Mouse (Mus musculus): Measurements from ENCODE around the gene Riox2. TPM values are rescaled to one million over a fixed set of nuclear protein-coding genes. Genes with fewer than 3 reads are reported as not detected.
"Not testable (repeated sequence)": the region's sequence is repeated elsewhere in the genome, so short reads cannot be mapped to it uniquely, and the experiment has no call there.

Riox2 gene
- 10 to 100 TPM; 12.7 to 15.9 TPM for total RNA-seq (2021)
- long read RNA-seq, experiment 1, transcript Riox2-201 (10 exons, 2,159 nt): major isoform, 5 of 12 reads
- long read RNA-seq, experiment 1, partial matches to known transcripts: 4 of 12 reads
- long read RNA-seq, experiment 1, other reads (novel, unspliced or antisense): 3 of 12 reads
- long read RNA-seq, experiment 2, transcript Riox2-201 (10 exons, 2,159 nt): major isoform, 8 of 11 reads
- long read RNA-seq, experiment 2, partial matches to known transcripts: 1 of 11 reads
- long read RNA-seq, experiment 2, other reads (novel, unspliced or antisense): 2 of 11 reads

DNA sequence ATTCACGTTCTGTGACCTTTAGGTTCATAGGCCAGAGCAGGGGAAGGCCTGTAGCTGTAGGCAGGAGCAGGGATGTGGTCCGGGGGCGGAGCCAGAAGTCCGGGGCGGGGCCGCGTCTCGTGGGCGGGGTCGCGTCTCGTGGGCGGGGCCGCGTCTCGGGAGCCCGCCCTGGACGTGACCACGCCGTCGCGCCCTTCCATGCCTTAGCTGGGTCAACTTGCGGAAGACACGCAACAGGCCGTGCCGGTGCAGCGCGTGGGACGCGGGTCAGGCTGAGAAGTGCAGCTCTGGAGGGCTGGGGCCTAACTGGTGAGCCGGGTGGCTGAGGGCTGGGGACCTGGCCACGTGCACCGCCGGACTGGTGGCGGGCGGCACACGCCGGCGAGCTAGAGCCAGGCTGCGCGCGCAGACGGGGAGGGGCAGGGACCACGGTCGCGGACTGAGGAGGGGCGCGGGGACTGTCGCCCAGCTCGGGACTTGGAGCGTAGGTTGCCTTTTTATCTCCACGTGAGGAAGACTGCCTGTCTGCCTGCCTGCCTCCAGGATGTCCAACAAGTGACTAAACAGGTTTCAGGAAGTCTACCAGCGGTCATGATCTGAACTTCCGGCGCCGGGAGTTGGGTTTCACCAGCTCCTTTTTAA lies at the start of gene Riox2:
Gene Riox2, plus strand, starts transcription at position 139 of the 642 bp plus-strand sequence.
- no peak; the same call in 1 of the 2 replicates for TF ChIP-seq CTCF (IDR thresholded peaks at IDR 0.05)
- no peak within 1 kb of the TSS for H3K27ac ChIP-seq
- intact Hi-C loops (cut with DNase I): loop anchor here (5.0 kb wide), 1 partner anchor 131 kb away; the partner anchor contains the start of gene Crybg3
- H3K4me3 ChIP-seq: peak within 1 kb of the TSS; percentile 56
- DNase-seq (ENCODE audit: extremely low spot score in 1 of 2, low spot score in 2 of 2): peak; percentile 66 to 71

DNA sequence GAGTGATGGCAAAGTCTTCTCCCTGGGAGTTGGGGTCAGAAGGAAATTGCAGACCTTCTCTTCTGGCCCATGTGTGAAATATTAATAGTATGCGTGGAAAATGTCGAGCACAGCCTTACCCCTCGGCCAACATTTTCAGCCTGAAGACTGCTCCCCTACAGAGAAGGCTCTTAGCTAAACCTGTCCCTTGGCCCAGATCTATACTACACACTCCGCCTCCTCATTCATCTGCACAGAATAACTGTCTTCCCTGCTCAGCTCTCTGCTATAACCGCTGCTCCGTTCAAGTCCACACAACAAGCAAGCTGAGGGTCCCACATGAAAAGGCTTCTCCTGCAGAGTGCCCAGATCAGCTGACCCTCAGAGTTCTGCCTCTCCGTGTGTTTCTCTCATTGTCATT lies 43.6 kb upstream of the Riox2 start:
- intact Hi-C loops (cut with DNase I): no loop called here
- Histone ChIP-seq H3K27ac (no peak overlapping the region), H3K4me3 (no peak overlapping the region)
- DNase-seq (ENCODE audit: extremely low spot score in 1 of 2, low spot score in 2 of 2): no peak
- TF ChIP-seq CTCF (IDR thresholded peaks at IDR 0.05): no peak

DNA sequence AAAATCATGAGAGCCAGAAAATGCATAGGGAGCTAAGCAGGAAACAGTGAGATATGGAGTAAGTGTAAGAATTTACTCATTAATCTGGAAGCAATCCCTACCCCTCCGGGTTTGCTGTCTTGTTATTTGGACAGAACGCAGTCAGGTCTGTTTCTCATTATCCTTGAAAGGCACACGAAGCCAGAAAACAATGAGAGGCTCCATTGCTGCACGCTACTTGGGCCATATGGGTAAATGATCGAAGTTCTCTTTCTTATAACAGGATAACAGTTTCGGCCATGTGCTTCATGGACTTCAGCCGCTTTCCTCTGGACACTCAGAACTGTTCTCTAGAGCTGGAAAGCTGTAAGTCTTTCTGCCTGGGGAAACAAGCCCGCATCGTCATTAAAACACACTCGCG lies 38.4 kb upstream of the Riox2 start:
- Histone ChIP-seq H3K27ac (no peak overlapping the region), H3K4me3 (no peak overlapping the region)
- TF ChIP-seq CTCF (IDR thresholded peaks at IDR 0.05): no peak
- no peak for DNase-seq (ENCODE audit: extremely low spot score in 1 of 2, low spot score in 2 of 2)
- intact Hi-C loops (cut with DNase I): no loop called here

DNA sequence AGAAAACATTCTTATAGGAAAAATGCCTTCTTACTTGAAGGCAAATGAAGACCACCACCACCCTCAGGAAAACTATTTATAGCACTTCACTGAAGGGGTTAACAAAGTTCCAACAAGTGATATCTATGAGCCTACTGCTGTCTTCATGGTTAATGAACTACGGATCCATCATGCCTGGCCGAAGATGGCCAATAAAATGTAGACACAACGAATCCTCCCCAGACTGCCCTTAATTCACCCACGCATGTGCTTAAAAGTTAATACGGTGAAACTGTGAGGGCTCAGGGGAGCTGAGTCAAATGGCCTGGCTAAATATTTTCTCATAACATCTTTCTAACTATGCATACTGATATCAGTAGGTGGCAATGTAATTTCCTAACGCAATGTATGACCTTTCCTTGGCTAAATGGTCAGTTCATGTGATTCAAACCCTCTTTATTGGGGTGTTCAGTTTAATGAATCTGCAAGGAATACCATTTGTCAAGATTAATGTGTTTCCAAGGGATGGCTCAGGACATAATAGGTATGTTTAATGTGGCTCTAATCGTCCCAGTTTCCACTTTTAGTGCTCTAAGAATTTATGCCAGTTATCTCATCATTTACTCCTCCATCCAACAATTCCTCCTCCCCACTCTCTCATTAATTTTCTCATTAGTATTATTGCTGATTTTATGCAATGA lies 26.6 kb upstream of the Riox2 start:
- no peak for DNase-seq (ENCODE audit: extremely low spot score in 1 of 2, low spot score in 2 of 2)
- intact Hi-C loops (cut with DNase I): no loop called here
- no peak overlapping the region for H3K27ac ChIP-seq
- H3K4me3 ChIP-seq: no peak overlapping the region
- TF ChIP-seq CTCF (IDR thresholded peaks at IDR 0.05): no peak

DNA sequence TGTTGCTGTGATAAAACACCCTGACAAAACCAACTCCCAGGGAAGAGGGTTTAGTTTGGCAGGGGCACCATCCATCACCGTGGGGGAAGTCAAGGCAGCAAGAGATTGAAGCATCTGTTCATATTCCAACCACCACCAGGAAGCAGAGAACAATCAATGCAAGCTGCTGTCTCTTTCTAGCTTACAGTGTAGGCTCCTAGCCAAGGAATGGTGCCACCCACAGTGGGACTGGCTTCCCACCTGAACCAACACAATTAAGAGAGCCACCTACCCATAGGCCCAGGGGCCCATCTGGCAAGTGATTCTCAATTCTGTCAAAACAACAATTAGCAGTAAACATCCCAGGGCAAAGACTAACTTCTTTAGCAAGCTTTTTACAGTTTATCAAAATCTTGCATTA lies 23.4 kb upstream of the Riox2 start:
- no peak for TF ChIP-seq CTCF (IDR thresholded peaks at IDR 0.05)
- intact Hi-C loops (cut with DNase I): no loop called here
- DNase-seq (ENCODE audit: extremely low spot score in 1 of 2, low spot score in 2 of 2): no peak
- H3K4me3 ChIP-seq: no peak overlapping the region
- H3K27ac ChIP-seq: no peak overlapping the region

DNA sequence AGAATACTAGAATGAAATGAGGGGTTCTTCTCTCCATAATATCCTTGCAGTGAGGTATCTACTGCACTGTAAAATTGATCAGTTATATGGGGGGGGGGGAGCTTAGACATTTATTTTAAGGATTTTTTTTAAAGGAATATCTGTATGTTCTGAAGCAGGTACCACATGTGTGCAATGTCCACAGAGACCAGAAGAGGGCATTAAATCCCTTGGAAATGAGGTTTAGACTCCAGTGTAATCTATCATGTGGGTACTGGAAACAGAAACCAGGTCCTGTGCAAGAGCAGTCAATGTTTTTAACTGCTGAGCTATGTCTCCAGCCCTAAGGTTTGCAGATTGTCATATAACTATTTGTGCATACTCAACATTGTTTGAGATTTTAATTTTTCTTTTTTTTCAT lies 22.5 kb upstream of the Riox2 start:
- Histone ChIP-seq H3K27ac (no peak overlapping the region), H3K4me3 (no peak overlapping the region)
- intact Hi-C loops (cut with DNase I): no loop called here
- TF ChIP-seq CTCF (IDR thresholded peaks at IDR 0.05): no peak; the same call in 1 of the 2 replicates
- no peak for DNase-seq (ENCODE audit: extremely low spot score in 1 of 2, low spot score in 2 of 2)

DNA sequence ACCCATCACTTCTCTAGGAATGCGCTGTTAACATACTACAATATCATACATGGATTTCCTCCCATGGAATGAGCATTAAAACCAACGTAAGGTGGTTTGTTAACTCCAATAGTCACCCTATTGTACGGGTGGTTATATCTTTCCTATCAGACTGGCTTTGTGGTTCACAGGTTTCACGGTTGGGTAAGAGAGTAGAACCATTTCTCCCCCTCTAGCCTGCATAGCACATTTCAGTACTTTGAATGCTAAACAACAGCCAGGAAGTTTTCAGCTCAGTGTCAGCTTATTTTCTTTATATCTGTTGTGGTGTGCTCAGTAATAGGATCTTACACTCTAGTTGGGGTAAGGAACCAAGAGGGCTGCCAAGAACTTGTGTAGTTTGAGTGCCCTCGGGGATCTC lies 19.8 kb upstream of the Riox2 start:
- intact Hi-C loops (cut with DNase I): no loop called here
- H3K27ac ChIP-seq: no peak overlapping the region
- DNase-seq (ENCODE audit: extremely low spot score in 1 of 2, low spot score in 2 of 2): no peak
- no peak overlapping the region for H3K4me3 ChIP-seq
- TF ChIP-seq CTCF (IDR thresholded peaks at IDR 0.05): no peak

DNA sequence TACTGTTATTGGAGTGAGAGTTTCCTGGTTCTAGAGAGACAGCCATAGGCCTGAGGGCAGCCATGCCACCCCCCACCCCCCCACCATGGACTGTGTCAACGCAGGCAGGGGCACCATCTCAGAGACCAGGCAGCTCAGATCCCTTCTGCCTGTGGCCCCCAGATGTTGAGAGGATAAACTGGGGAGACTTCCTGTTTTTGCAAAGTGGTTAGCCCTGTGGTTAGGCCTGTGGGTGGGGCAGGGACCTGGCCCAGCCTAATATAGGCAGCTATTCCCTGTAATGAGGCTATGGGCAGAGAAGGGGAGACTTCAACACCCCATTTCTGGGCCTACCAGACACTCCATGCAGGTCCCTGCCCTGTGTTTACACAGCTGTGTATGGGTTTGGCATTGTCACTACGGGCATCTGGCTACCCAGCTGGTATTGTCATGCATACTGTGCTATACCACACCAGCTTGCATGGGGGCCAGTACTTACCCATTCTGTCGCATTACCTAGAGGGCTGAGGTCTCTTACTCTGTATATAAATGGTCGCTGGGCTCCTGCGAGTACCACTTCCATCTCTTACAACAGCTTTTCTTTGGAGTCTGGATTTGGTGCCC lies 12.2 kb upstream of the Riox2 start:
- H3K27ac ChIP-seq; intact Hi-C loops (cut with DNase I); H3K4me3 ChIP-seq; DNase-seq (ENCODE audit: extremely low spot score in 1 of 2, low spot score in 2 of 2): not testable (repeated sequence)

DNA sequence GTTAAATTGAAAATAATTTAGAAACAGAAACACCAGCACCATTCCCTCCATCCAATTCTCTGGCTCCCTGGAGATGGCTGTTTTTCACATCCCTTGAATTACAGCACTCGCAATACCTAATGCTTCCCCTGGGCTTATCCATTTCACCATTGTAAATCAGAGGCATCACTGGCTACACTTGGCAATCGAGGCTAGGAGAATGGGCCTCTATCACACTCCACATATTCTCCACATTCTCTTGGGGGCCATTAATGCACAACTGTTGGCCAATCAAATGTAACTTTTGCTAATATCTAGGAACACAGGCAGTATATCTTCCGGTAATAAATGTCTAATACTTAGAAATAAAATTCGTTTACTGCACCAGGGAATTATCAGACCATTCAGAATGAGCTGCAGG lies 8.0 kb upstream of the Riox2 start:
- no peak for DNase-seq (ENCODE audit: extremely low spot score in 1 of 2, low spot score in 2 of 2)
- intact Hi-C loops (cut with DNase I): no loop called here
- Histone ChIP-seq H3K27ac (no peak overlapping the region), H3K4me3 (no peak overlapping the region)
- TF ChIP-seq CTCF (IDR thresholded peaks at IDR 0.05): no peak

DNA sequence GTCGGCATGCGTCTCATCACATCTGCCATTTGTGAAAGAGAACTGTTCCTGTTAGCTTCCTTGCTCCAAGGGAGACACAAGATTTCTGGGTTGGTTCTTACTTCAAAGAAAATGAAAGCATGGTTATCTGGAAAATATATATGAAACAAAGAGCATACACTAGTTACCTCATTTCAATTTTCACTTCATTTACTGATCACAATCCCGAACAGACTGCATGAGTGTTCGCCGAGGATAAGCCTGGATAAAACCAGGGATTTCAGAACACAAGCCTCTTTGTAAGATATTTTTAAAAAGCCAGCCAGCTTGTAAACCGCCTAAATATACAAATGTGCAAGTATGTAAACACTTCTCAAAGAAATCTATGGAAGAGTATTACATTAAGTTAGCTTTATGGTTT lies 7.6 kb upstream of the Riox2 start:
- no peak for DNase-seq (ENCODE audit: extremely low spot score in 1 of 2, low spot score in 2 of 2)
- intact Hi-C loops (cut with DNase I): no loop called here
- no peak for TF ChIP-seq CTCF (IDR thresholded peaks at IDR 0.05)
- Histone ChIP-seq H3K4me3 (no peak overlapping the region), H3K27ac (no peak overlapping the region)

DNA sequence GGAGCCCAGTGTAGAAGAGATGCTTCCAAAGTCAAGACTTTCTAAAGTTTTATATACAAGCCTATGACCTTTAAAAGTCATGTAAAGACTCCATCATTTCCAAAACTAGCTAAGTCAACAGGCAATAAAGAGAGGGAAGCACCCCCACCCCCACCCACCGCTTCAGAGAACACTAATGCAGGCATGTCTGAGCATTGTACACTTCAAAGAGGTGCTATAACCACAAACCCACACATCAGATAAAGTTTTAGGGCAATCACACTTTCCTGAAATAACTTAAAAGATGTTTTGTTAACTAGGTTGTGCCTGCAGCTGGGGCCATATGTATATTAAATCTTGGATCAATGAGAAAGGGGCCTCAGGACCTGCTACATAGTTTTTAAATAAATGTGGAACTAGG lies 1.7 kb upstream of the Riox2 start:
- intact Hi-C loops (cut with DNase I): loop anchor here (5.0 kb wide), 1 partner anchor 132 kb away; the partner anchor contains the start of gene Crybg3
- no peak overlapping the region for H3K27ac ChIP-seq
- DNase-seq (ENCODE audit: extremely low spot score in 1 of 2, low spot score in 2 of 2): no peak
- no peak for TF ChIP-seq CTCF (IDR thresholded peaks at IDR 0.05)
- no peak overlapping the region for H3K4me3 ChIP-seq

DNA sequence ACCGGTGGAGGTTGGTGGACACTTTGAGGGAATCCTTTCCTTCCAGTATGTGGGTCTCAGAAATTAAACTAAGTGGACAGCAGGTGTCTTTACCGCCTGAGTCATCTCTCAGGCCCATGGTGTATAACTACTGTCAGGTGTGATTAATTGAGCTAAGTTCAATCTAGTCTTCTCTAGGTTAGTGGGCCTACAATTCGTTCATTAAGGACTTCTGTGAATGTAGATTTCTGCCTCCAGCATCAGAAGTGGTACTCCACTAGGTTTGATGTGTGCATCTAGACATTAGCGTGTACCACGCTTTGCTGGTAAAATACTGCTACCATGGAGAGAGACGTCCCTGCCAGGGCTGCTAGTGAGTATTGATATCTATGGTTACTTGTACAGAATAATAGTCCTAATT lies 971 bp downstream of the Riox2 start:
- Histone ChIP-seq H3K4me3 (peak overlapping the region; percentile 56), H3K27ac (no peak overlapping the region)
- TF ChIP-seq CTCF (IDR thresholded peaks at IDR 0.05): no peak
- DNase-seq (ENCODE audit: extremely low spot score in 1 of 2, low spot score in 2 of 2): no peak
- intact Hi-C loops (cut with DNase I): loop anchor here (5.0 kb wide), 1 partner anchor 130 kb away; the partner anchor contains the start of gene Crybg3

Data from left cerebral cortex, adult 2 months (tissue).